Mouse (Mus musculus): ENCODE data around the gene Pdxdc1. TPM values are rescaled to one million over a fixed set of nuclear protein-coding genes. Genes with fewer than 3 reads are reported as not detected.

The Pdxdc1 gene
- polyA plus RNA-seq, 1 experiment from 2014 or later: 76.4 TPM

GRCm38 (mm10) chr16:13898981-13899380 is 4.0 kb downstream of the Pdxdc1 start:
- no peak overlapping the region for H3K4me2 ChIP-seq (ENCODE audit: low read length)
- WGBS: 79% methylated on average over 2 of the region's 2 CpGs
- H3K36me3 ChIP-seq (ENCODE audit: control insufficient read depth, insufficient read depth, low read length): no peaks in the 10 kb centered on the region
- ATAC-seq: no peak
- H3K27me3 ChIP-seq (ENCODE audit: control insufficient read depth, insufficient read depth, low read depth, low read length): no peaks in the 10 kb centered on the region
- no peak overlapping the region for H3K4me3 ChIP-seq (ENCODE audit: low read depth, low read length)
- H3K9me3 ChIP-seq (replicated peaks; ENCODE audit: control insufficient read depth, low read length, poor library complexity, severe bottlenecking): no peaks in the 10 kb centered on the region
- H3K4me1 ChIP-seq (ENCODE audit: control insufficient read depth, insufficient read depth, low read length): peaks cover 12% of the 10 kb centered on the region
- no peak overlapping the region for H3K27ac ChIP-seq (ENCODE audit: low read length)
- H3K9ac ChIP-seq (ENCODE audit: low read depth, low read length): no peak overlapping the region

GRCm38 (mm10) chr16:13896357-13896756 is 6.6 kb downstream of the Pdxdc1 start:
- Histone ChIP-seq H3K9me3 (replicated peaks; ENCODE audit: control insufficient read depth, low read length, poor library complexity, severe bottlenecking) (no peaks in the 10 kb centered on the region), H3K36me3 (ENCODE audit: control insufficient read depth, insufficient read depth, low read length) (no peaks in the 10 kb centered on the region), H3K9ac (ENCODE audit: low read depth, low read length) (no peak overlapping the region), H3K4me2 (ENCODE audit: low read length) (no peak overlapping the region), H3K27ac (ENCODE audit: low read length) (no peak overlapping the region), H3K27me3 (ENCODE audit: control insufficient read depth, insufficient read depth, low read depth, low read length) (no peaks in the 10 kb centered on the region), H3K4me3 (ENCODE audit: low read depth, low read length) (no peak overlapping the region), H3K4me1 (ENCODE audit: control insufficient read depth, insufficient read depth, low read length) (no peaks in the 10 kb centered on the region)
- ATAC-seq: no peak
- WGBS: 91% methylated on average over 3 of the region's 3 CpGs

- Histone ChIP-seq H3K27ac (ENCODE audit: low read length) (no peak overlapping the region), H3K9ac (ENCODE audit: low read depth, low read length) (no peak overlapping the region), H3K4me1 (ENCODE audit: control insufficient read depth, insufficient read depth, low read length) (no peaks in the 10 kb centered on the region), H3K36me3 (ENCODE audit: control insufficient read depth, insufficient read depth, low read length) (no peaks in the 10 kb centered on the region), H3K4me2 (ENCODE audit: low read length) (no peak overlapping the region), H3K27me3 (ENCODE audit: control insufficient read depth, insufficient read depth, low read depth, low read length) (no peaks in the 10 kb centered on the region), H3K9me3 (replicated peaks; ENCODE audit: control insufficient read depth, low read length, poor library complexity, severe bottlenecking) (no peaks in the 10 kb centered on the region), H3K4me3 (ENCODE audit: low read depth, low read length) (no peak overlapping the region)
- no peak for ATAC-seq
- 88% methylated on average over 3 of the region's 3 CpGs for WGBS
These were observed 7.2 kb downstream of the Pdxdc1 start for GRCm38 (mm10) chr16:13895740-13896139.

GRCm38 (mm10) chr16:13894097-13894496 is 8.8 kb downstream of the Pdxdc1 start:
- Histone ChIP-seq H3K36me3 (ENCODE audit: control insufficient read depth, insufficient read depth, low read length) (no peaks in the 10 kb centered on the region), H3K27me3 (ENCODE audit: control insufficient read depth, insufficient read depth, low read depth, low read length) (no peaks in the 10 kb centered on the region), H3K4me3 (ENCODE audit: low read depth, low read length) (no peak overlapping the region), H3K4me2 (ENCODE audit: low read length) (no peak overlapping the region), H3K9me3 (replicated peaks; ENCODE audit: control insufficient read depth, low read length, poor library complexity, severe bottlenecking) (no peaks in the 10 kb centered on the region), H3K4me1 (ENCODE audit: control insufficient read depth, insufficient read depth, low read length) (no peaks in the 10 kb centered on the region), H3K9ac (ENCODE audit: low read depth, low read length) (no peak overlapping the region), H3K27ac (ENCODE audit: low read length) (no peak overlapping the region)
- no peak for ATAC-seq
- WGBS: 89% methylated on average over 2 of the region's 2 CpGs

- Histone ChIP-seq H3K4me3 (ENCODE audit: low read depth, low read length) (no peak overlapping the region), H3K4me2 (ENCODE audit: low read length) (no peak overlapping the region), H3K4me1 (ENCODE audit: control insufficient read depth, insufficient read depth, low read length) (no peaks in the 10 kb centered on the region), H3K9me3 (replicated peaks; ENCODE audit: control insufficient read depth, low read length, poor library complexity, severe bottlenecking) (no peaks in the 10 kb centered on the region), H3K36me3 (ENCODE audit: control insufficient read depth, insufficient read depth, low read length) (no peaks in the 10 kb centered on the region), H3K9ac (ENCODE audit: low read depth, low read length) (no peak overlapping the region), H3K27me3 (ENCODE audit: control insufficient read depth, insufficient read depth, low read depth, low read length) (no peaks in the 10 kb centered on the region), H3K27ac (ENCODE audit: low read length) (no peak overlapping the region)
- no peak for ATAC-seq
These were observed 10.1 kb downstream of the Pdxdc1 start for GRCm38 (mm10) chr16:13892850-13893249.

- Histone ChIP-seq H3K4me1 (ENCODE audit: control insufficient read depth, insufficient read depth, low read length) (no peaks in the 10 kb centered on the region), H3K9me3 (replicated peaks; ENCODE audit: control insufficient read depth, low read length, poor library complexity, severe bottlenecking) (no peaks in the 10 kb centered on the region), H3K27ac (ENCODE audit: low read length) (no peak overlapping the region), H3K36me3 (ENCODE audit: control insufficient read depth, insufficient read depth, low read length) (no peaks in the 10 kb centered on the region), H3K4me3 (ENCODE audit: low read depth, low read length) (no peak overlapping the region), H3K27me3 (ENCODE audit: control insufficient read depth, insufficient read depth, low read depth, low read length) (no peaks in the 10 kb centered on the region), H3K4me2 (ENCODE audit: low read length) (no peak overlapping the region), H3K9ac (ENCODE audit: low read depth, low read length) (no peak overlapping the region)
- 85% methylated on average over 2 of the region's 2 CpGs for WGBS
- no peak for ATAC-seq
These were observed 12.5 kb downstream of the Pdxdc1 start for GRCm38 (mm10) chr16:13890449-13890848.

GRCm38 (mm10) chr16:13883094-13883774 is 19.7 kb downstream of the Pdxdc1 start:
- Histone ChIP-seq H3K4me1 (ENCODE audit: control insufficient read depth, insufficient read depth, low read length) (no peaks in the 10 kb centered on the region), H3K4me3 (ENCODE audit: low read depth, low read length) (no peak overlapping the region), H3K9ac (ENCODE audit: low read depth, low read length) (no peak overlapping the region), H3K27me3 (ENCODE audit: control insufficient read depth, insufficient read depth, low read depth, low read length) (no peaks in the 10 kb centered on the region), H3K4me2 (ENCODE audit: low read length) (no peak overlapping the region), H3K27ac (ENCODE audit: low read length) (no peak overlapping the region), H3K36me3 (ENCODE audit: control insufficient read depth, insufficient read depth, low read length) (peaks cover 3% of the 10 kb centered on the region; the same call in 1 of the 2 replicates), H3K9me3 (replicated peaks; ENCODE audit: control insufficient read depth, low read length, poor library complexity, severe bottlenecking) (no peaks in the 10 kb centered on the region)
- ATAC-seq: no peak
- WGBS: 81% methylated on average over 3 of the region's 3 CpGs

- ATAC-seq: no peak
- Histone ChIP-seq H3K36me3 (ENCODE audit: control insufficient read depth, insufficient read depth, low read length) (peaks cover 7% of the 10 kb centered on the region; the same call in 1 of the 2 replicates), H3K4me1 (ENCODE audit: control insufficient read depth, insufficient read depth, low read length) (no peaks in the 10 kb centered on the region), H3K9ac (ENCODE audit: low read depth, low read length) (no peak overlapping the region), H3K4me2 (ENCODE audit: low read length) (no peak overlapping the region), H3K4me3 (ENCODE audit: low read depth, low read length) (no peak overlapping the region), H3K9me3 (replicated peaks; ENCODE audit: control insufficient read depth, low read length, poor library complexity, severe bottlenecking) (no peaks in the 10 kb centered on the region), H3K27ac (ENCODE audit: low read length) (no peak overlapping the region), H3K27me3 (ENCODE audit: control insufficient read depth, insufficient read depth, low read depth, low read length) (no peaks in the 10 kb centered on the region)
- 91% methylated on average over 4 of the region's 4 CpGs for WGBS
These were observed 27.4 kb downstream of the Pdxdc1 start for GRCm38 (mm10) chr16:13875483-13875882.

GRCm38 (mm10) chr16:13867910-13868514 is 34.9 kb downstream of the Pdxdc1 start:
- Histone ChIP-seq H3K36me3 (ENCODE audit: control insufficient read depth, insufficient read depth, low read length) (peaks cover 8% of the 10 kb centered on the region; the same call in 1 of the 2 replicates), H3K9ac (ENCODE audit: low read depth, low read length) (peak overlapping the region; percentile 20; the same call in 1 of the 2 replicates), H3K4me1 (ENCODE audit: control insufficient read depth, insufficient read depth, low read length) (no peaks in the 10 kb centered on the region), H3K9me3 (replicated peaks; ENCODE audit: control insufficient read depth, low read length, poor library complexity, severe bottlenecking) (no peaks in the 10 kb centered on the region), H3K4me3 (ENCODE audit: low read depth, low read length) (peak overlapping the region; percentile 18; the same call in 1 of the 2 replicates), H3K27ac (ENCODE audit: low read length) (no peak overlapping the region), H3K4me2 (ENCODE audit: low read length) (peak overlapping the region; percentile 38), H3K27me3 (ENCODE audit: control insufficient read depth, insufficient read depth, low read depth, low read length) (no peaks in the 10 kb centered on the region)
- 4% methylated on average over 42 of the region's 42 CpGs for WGBS
- peak; percentile 67 for ATAC-seq
